Mouse (Mus musculus) stomach, embryonic 16.5 days (tissue): ENCODE measurements around the gene Pdpk1. TPM values are rescaled to one million over a fixed set of nuclear protein-coding genes. Genes with fewer than 3 reads are reported as not detected.
"Not testable (repeated sequence)": the region's sequence is repeated elsewhere in the genome, so short reads cannot be mapped to it uniquely, and the experiment has no call there.

Source experiments
- ATAC-seq: fragments of 200-750 bp; cut with Nextera tagmentation; 2 replicates; pipeline ENCODE4 v1.8.0; 2017; ENCODE audit warnings: moderate number of reproducible peaks, moderate TSS enrichment; ENCODE audit not compliant: insufficient read depth, low FRiP score
- H3K27ac ChIP-seq: fragments of 300-500 bp; sonication (generic); 2 replicates; pipeline ENCODE4 v1.5.1; 2014; ENCODE audit warnings: low read length
- H3K27me3 ChIP-seq: fragments of 300-500 bp; sonication (generic); 2 replicates; pipeline ENCODE4 v1.6.1; 2014; ENCODE audit warnings: low read length, control low read depth, mixed read lengths; ENCODE audit not compliant: control insufficient read depth, insufficient read depth
- H3K36me3 ChIP-seq: fragments of 300-500 bp; sonication (generic); 2 replicates; pipeline ENCODE4 v1.6.1; 2014; ENCODE audit warnings: low read length; ENCODE audit not compliant: control insufficient read depth, insufficient read depth
- H3K4me1 ChIP-seq: fragments of 300-500 bp; sonication (generic); 2 replicates; pipeline ENCODE4 v1.6.1; 2014; ENCODE audit warnings: low read length, control low read depth, mixed read lengths; ENCODE audit not compliant: control insufficient read depth, insufficient read depth
- H3K4me2 ChIP-seq: fragments of 300-500 bp; sonication (generic); 2 replicates; pipeline ENCODE4 v1.6.1; 2014; ENCODE audit warnings: low read depth, low read length, mixed read lengths
- H3K4me3 ChIP-seq: fragments of 300-500 bp; sonication (generic); replicated peaks from 2 replicates; pipeline ENCODE4 v1.5.1; 2014; ENCODE audit warnings: mild to moderate bottlenecking, low read length
- H3K9ac ChIP-seq: fragments of 300-500 bp; sonication (generic); 2 replicates; pipeline ENCODE4 v1.6.1; 2014; ENCODE audit warnings: low read length
- H3K9me3 ChIP-seq: fragments of 300-500 bp; sonication (generic); replicated peaks from 2 replicates; pipeline ENCODE4 v1.6.1; 2016; ENCODE audit warnings: low read length, control low read depth; ENCODE audit not compliant: control insufficient read depth
- WGBS: fragments of 180-500 bp; shearing (Covaris S2); extraction: QIAGEN DNeasy Blood & Tissue Kit; methylation state at CpG from one replicate; pipeline ENCODE4 v1.1.7; 2014; 5-methylcytosine and 5-hydroxymethylcytosine counted together
- polyA plus RNA-seq: library from polyadenylated mRNA; unstranded; fragments of >200 nt; fragmentation: Nextera tagmentation; extraction: Ambion mirVana; gene quantifications from 2 replicates; pipeline ENCODE4 v1.2.1, GENCODE M21; 2015

The Pdpk1 gene
- polyA plus RNA-seq, 1 experiment from 2014 or later = 38.6 TPM

GRCm38 (mm10) chr17:24119446-24119845, 31.3 kb downstream of the Pdpk1 start:
- no peak overlapping the region for H3K4me3 ChIP-seq
- no peaks in the 10 kb centered on the region for H3K27me3 ChIP-seq
- no peaks in the 10 kb centered on the region for H3K9me3 ChIP-seq
- no peaks in the 10 kb centered on the region for H3K36me3 ChIP-seq
- no peak overlapping the region for H3K9ac ChIP-seq
- no peak overlapping the region for H3K4me2 ChIP-seq
- no peak overlapping the region for H3K27ac ChIP-seq
- WGBS = 77% methylated on average over 3 of the region's 3 CpGs
- H3K4me1 ChIP-seq = 0 out of 2 replicates have a peak, but pooled peaks cover 4% of the 10 kb centered on the region
- ATAC-seq = no peak

- Histone ChIP-seq H3K27me3 (no peaks in the 10 kb centered on the region), H3K36me3 (peaks cover 3% of the 10 kb centered on the region; the same call in 1 of the 2 replicates), H3K4me2 (no peak overlapping the region), H3K9ac (no peak overlapping the region), H3K4me3 (no peak overlapping the region), H3K4me1 (0 out of 2 replicates have a peak, but pooled peaks cover 4% of the 10 kb centered on the region), H3K27ac (no peak overlapping the region), H3K9me3 (no peaks in the 10 kb centered on the region)
- no peak for ATAC-seq
- WGBS = 84% methylated on average over 4 of the region's 4 CpGs
Observed at GRCm38 (mm10) chr17:24113031-24113430, 37.7 kb downstream of the Pdpk1 start.

- Histone ChIP-seq H3K9me3 (no peaks in the 10 kb centered on the region), H3K27me3 (no peaks in the 10 kb centered on the region), H3K4me3 (no peak overlapping the region), H3K27ac (no peak overlapping the region), H3K36me3 (peaks cover 3% of the 10 kb centered on the region; the same call in 1 of the 2 replicates), H3K9ac (no peak overlapping the region), H3K4me1 (no peaks in the 10 kb centered on the region), H3K4me2 (no peak overlapping the region)
- 37% methylated on average over 1 of the region's 1 CpGs for WGBS
- ATAC-seq = no peak
Observed at GRCm38 (mm10) chr17:24111256-24111655, 39.5 kb downstream of the Pdpk1 start.

- WGBS = 68% methylated on average over 1 of the region's 1 CpGs
- ATAC-seq = no peak
Observed at GRCm38 (mm10) chr17:24108896-24109295, 41.8 kb downstream of the Pdpk1 start.

GRCm38 (mm10) chr17:24105111-24105510, 45.6 kb downstream of the Pdpk1 start:
- ATAC-seq = no peak
- Histone ChIP-seq H3K4me3 (no peak overlapping the region), H3K9me3 (no peaks in the 10 kb centered on the region), H3K36me3 (peaks cover 14% of the 10 kb centered on the region), H3K27ac (no peak overlapping the region), H3K4me1 (no peaks in the 10 kb centered on the region), H3K9ac (no peak overlapping the region), H3K27me3 (no peaks in the 10 kb centered on the region), H3K4me2 (no peak overlapping the region)
- 70% methylated on average over 2 of the region's 2 CpGs for WGBS

More at GRCm38 (mm10) chr17:24108896-24109295, 41.8 kb downstream of the Pdpk1 start:
- H3K9me3 ChIP-seq = no peaks in the 10 kb centered on the region
- no peak overlapping the region for H3K4me3 ChIP-seq
- H3K4me1 ChIP-seq = no peaks in the 10 kb centered on the region
- H3K27ac ChIP-seq = no peak overlapping the region
- no peaks in the 10 kb centered on the region for H3K27me3 ChIP-seq
- peaks cover 4% of the 10 kb centered on the region; the same call in 1 of the 2 replicates for H3K36me3 ChIP-seq
- H3K4me2 ChIP-seq = no peak overlapping the region
- H3K9ac ChIP-seq = no peak overlapping the region

GRCm38 (mm10) chr17:24098354-24098753, 52.4 kb downstream of the Pdpk1 start:
- Histone ChIP-seq H3K36me3 (peaks cover 14% of the 10 kb centered on the region), H3K4me3 (no peak overlapping the region), H3K27ac (no peak overlapping the region), H3K27me3 (no peaks in the 10 kb centered on the region), H3K9me3 (no peaks in the 10 kb centered on the region), H3K4me2 (no peak overlapping the region), H3K9ac (no peak overlapping the region), H3K4me1 (no peaks in the 10 kb centered on the region)
- WGBS = 83% methylated on average over 4 of the region's 4 CpGs
- ATAC-seq = no peak

GRCm38 (mm10) chr17:24090575-24090974, 60.1 kb downstream of the Pdpk1 start:
- WGBS = 94% methylated on average over 1 of the region's 1 CpGs
- no peaks in the 10 kb centered on the region for H3K9me3 ChIP-seq
- no peak overlapping the region for H3K4me3 ChIP-seq
- no peak overlapping the region for H3K4me2 ChIP-seq
- no peak overlapping the region for H3K9ac ChIP-seq
- H3K4me1 ChIP-seq = no peaks in the 10 kb centered on the region
- no peak for ATAC-seq
- H3K27ac ChIP-seq = no peak overlapping the region
- H3K27me3 ChIP-seq = no peaks in the 10 kb centered on the region
- H3K36me3 ChIP-seq = peaks cover 20% of the 10 kb centered on the region

- H3K27me3 ChIP-seq, H3K9ac ChIP-seq, H3K4me1 ChIP-seq, H3K4me2 ChIP-seq, ATAC-seq, H3K9me3 ChIP-seq, H3K4me3 ChIP-seq, H3K27ac ChIP-seq: not testable (repeated sequence)
- WGBS = 77% methylated on average over 4 of the region's 4 CpGs
- H3K36me3 ChIP-seq = peaks cover 16% of the 10 kb centered on the region; the same call in 1 of the 2 replicates
Observed at GRCm38 (mm10) chr17:24086399-24086798, 64.3 kb downstream of the Pdpk1 start.

GRCm38 (mm10) chr17:24084593-24084992, 66.1 kb downstream of the Pdpk1 start:
- no peaks in the 10 kb centered on the region for H3K9me3 ChIP-seq
- peaks cover 18% of the 10 kb centered on the region; the same call in 1 of the 2 replicates for H3K36me3 ChIP-seq
- no peak overlapping the region for H3K27ac ChIP-seq
- H3K4me1 ChIP-seq = no peaks in the 10 kb centered on the region
- WGBS = 53% methylated on average over 1 of the region's 1 CpGs
- H3K27me3 ChIP-seq = no peaks in the 10 kb centered on the region
- ATAC-seq = no peak
- H3K9ac ChIP-seq = no peak overlapping the region
- H3K4me3 ChIP-seq = no peak overlapping the region
- H3K4me2 ChIP-seq = no peak overlapping the region
